Mouse (Mus musculus) left cerebral cortex, adult 11 months (tissue): ENCODE measurements at regions not wholly inside any gene's neighbourhood (a gene's known extent, or its start where the extent isn't known, plus 50 kb on each side); places are given as distances from the start of the nearest gene placed in this dataset.
A peak's percentile ranks its signal among the peaks of the same experiment; 100 is the strongest.

Source experiments
- DNase-seq: peaks from one replicate; pipeline ENCODE4 v3.0.0; 2022; ENCODE audit warnings: low spot score

DNA sequence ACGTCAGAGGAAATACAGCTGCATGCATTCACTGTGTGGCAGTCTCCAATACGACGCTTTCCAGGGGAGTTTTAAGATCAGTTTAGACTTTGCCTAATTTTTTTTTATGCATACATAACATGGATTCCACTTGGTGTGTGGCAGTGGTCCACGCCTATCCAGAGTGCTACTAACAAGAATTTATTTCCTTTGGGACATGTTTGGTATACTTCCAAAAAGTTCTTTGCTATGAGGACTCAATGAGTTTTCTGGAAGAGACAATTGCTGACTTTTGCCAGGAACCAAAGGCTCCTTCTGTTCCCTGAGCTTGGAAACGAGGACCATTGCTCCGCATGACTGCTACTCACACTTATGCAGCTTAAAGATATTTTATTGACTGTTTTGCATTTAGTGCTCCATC is 59.2 kb downstream of the Marcks start:
- no peak for DNase-seq

DNA sequence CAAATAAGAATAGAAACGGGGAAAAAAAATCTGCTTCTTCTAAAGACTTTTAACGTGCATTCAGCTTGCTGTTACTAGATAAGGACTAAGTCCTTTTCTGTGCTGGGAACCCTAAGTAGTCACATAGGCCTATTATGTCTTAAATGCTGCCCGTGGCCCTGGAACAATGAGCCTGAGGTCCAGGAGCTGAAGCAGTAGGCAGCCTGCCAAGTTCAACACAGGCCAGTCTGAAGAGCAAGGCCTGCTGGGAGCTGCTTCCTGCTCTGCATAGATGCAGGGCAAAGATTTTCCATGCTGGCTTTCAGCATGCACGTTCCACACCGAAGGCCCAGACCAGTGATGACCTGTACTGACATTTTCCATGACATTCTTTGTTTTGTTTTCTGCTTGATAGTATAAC is 60.3 kb downstream of the Marcks start:
- DNase-seq: peak; percentile 30

- DNase-seq: no peak
Measured at GRCm38 (mm10) chr10:37077741-37078140, 61.0 kb downstream of the Marcks start.

GRCm38 (mm10) chr10:37072834-37073233 is 65.9 kb downstream of the Marcks start:
- peak; percentile 55 for DNase-seq

- DNase-seq: no peak
Measured at GRCm38 (mm10) chr10:37072061-37072460, 66.7 kb downstream of the Marcks start.

DNA sequence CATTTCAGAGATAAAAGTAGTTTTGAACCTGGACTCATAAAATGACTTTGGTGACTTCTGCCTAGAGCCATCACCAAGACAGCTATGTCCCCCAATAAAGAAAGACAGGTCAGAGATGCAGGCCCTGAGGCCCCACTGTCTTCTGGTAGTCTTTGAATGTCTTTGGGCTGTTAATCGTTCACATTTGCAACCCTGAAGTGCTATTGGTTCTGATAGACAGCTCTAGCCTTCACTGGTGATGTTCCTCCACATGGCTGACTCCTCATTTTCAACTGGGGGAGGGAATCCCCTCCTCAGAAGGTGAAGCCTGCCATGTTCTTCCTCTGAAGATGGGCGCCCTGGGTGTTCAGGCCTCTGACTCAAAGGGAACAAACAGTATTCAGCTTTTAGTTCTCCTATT is 67.3 kb downstream of the Marcks start:
- DNase-seq: no peak
